Mouse (Mus musculus) gastrocnemius, postnatal 14 days (tissue): Measurements from ENCODE around the gene Bmx. TPM values are rescaled to one million over a fixed set of nuclear protein-coding genes. Genes with fewer than 3 reads are reported as not detected.

Source experiments
- DNase-seq: peaks from one replicate; pipeline ENCODE4 v3.0.0; 2021; ENCODE audit warnings: mixed read lengths
- intact Hi-C: fragments of 180-260 bp; cut with DNase I; formaldehyde crosslinking; loops from one replicate; pipeline ENCODE4 v1.15.1; 2025; ENCODE audit warnings: low total_unique reads
- long read RNA-seq, 2 experiments: library from polyadenylated mRNA; stranded (forward); transcript quantifications; one replicate each; pipeline ENCODE4 v2.0.0; 2021
- total RNA-seq, 2 experiments: library from RNA; stranded (reverse); gene quantifications; 2 replicates each; pipeline ENCODE4 v1.2.3; 2021

Gene Bmx
- total RNA-seq, result under 1 TPM; 0.44 to 0.86 TPM
- long read RNA-seq, experiment 1, partial matches to known transcripts, result 0 of 1 reads
- long read RNA-seq, experiment 1, other reads (novel, unspliced or antisense), result 0 of 1 reads
- long read RNA-seq, experiment 2, partial matches to known transcripts, result 0 of 1 reads
- long read RNA-seq, experiment 2, other reads (novel, unspliced or antisense), result 0 of 1 reads

- DNase-seq, result no peak
- intact Hi-C loops, result no loop called here
These were observed at the start of gene Bmx for GRCm38 (mm10) chrX:164258057-164258456. Gene Bmx, minus strand, starts transcription at chrX:164258193.

DNA sequence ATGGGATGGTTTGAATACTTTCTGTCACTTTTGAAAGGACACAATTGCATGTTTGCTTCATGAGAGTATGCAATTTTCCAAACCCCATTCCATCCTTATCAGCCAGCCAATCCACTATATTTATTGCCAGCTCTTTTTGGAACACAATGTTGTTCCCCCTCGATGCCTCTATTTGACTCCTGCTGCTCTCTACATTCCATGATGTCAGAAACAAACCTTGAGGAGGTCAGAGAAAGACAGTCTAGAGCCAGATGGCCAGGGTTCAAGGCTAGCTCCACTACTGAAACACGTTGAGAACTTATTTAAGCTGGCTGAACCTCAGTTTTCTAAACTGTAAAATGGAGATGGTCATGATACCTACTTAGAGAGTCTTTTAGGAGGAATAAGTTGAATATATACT lies 48.3 kb upstream of the Bmx start:
- intact Hi-C loops, result no loop called here
- DNase-seq, result no peak

- DNase-seq, result no peak
- intact Hi-C loops, result no loop called here
These were observed 33.2 kb upstream of the Bmx start for GRCm38 (mm10) chrX:164291147-164291546.

- DNase-seq, result no peak
- intact Hi-C loops, result no loop called here
These were observed 29.1 kb upstream of the Bmx start for GRCm38 (mm10) chrX:164287077-164287476.

- no peak for DNase-seq
- intact Hi-C loops, result no loop called here
These were observed 25.8 kb upstream of the Bmx start for GRCm38 (mm10) chrX:164283808-164284207.

DNA sequence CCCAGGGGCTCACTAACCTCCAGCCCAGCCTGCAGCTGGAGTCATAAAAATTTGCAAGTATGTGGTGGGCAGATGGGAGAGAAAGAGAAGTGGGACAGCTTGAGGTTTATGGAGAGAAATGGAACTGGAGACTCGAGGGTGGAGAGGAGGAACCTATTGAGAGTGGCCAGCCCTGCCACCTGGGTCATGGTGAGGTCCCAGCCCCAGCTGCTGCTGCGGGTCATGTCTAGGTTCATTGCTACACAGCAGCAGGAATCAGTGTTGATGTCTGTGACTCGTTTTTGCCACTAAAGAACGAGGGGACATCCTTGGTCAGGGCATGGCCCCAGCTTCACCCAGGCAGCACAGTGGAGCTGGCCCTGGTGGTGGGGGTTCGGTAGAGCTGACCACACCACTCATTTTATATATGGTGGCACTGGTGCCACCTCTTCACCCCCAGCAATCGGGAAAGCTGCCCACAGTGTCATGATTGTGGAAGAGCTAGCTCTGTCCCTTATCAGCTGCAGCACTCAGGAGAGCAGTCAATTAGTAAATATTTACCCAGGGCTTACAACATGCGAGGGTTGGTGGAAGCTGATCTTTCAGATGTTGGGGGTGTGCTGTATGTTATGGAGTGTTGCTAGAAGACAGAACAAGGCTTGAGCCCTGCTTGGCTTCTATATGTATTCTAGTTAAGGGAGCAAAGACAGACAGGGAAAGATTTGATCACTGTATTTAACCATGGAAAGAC lies 23.1 kb upstream of the Bmx start:
- no peak for DNase-seq
- intact Hi-C loops, result no loop called here

DNA sequence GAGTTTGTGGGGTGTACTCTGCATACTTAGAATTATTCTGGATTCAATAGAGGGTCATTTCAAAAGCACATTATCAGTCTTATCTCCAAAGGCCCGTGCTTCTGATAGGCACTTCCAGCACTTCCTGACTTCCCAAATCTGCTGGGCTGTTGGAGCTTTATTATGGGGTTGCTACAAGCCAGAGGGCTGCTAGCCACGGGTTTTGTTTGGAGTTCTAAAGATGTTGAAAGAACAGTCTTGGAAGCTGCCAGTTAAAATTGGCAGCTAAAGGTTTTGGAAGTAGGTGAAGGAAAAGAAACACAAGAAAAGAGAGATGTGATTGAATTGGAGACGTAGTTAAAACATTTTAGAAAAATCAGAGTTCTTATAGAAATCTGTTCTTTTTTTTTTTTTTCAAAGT lies 17.5 kb upstream of the Bmx start:
- no peak for DNase-seq
- intact Hi-C loops, result no loop called here

- intact Hi-C loops, result no loop called here
These were observed 12.6 kb upstream of the Bmx start for GRCm38 (mm10) chrX:164270603-164271002.

GRCm38 (mm10) chrX:164269285-164269761 lies 11.3 kb upstream of the Bmx start, which contains the start of gene Pir:
Gene Pir, plus strand, starts transcription at chrX:164269371.
- peak; percentile 47 for DNase-seq
- intact Hi-C loops, result no loop called here

More at GRCm38 (mm10) chrX:164270603-164271002, 12.6 kb upstream of the Bmx start:
- no peak for DNase-seq

GRCm38 (mm10) chrX:164264861-164265260 lies 6.9 kb upstream of the Bmx start:
- no peak for DNase-seq
- intact Hi-C loops, result no loop called here

GRCm38 (mm10) chrX:164262286-164262685 lies 4.3 kb upstream of the Bmx start:
- no peak for DNase-seq
- intact Hi-C loops, result no loop called here

DNA sequence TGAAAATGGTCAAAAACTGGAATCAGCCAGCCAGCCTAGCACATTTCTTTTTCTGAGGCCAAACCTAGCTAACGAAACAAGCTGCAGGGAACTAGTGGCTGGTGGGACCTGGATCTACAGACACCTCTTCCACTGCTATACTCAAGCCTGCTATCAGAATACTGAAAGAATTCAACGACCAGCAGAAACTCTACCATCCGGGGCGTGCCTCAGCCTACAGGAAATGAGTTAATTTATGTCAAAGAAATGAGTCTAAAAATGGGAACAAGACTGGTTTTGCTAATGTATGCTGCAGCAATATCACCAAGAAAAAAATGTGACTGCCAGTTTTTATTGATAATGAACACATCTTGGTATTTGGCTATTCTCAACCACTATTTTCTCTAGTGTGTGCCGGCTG lies 669 bp upstream of the Bmx start:
- intact Hi-C loops, result no loop called here

DNA sequence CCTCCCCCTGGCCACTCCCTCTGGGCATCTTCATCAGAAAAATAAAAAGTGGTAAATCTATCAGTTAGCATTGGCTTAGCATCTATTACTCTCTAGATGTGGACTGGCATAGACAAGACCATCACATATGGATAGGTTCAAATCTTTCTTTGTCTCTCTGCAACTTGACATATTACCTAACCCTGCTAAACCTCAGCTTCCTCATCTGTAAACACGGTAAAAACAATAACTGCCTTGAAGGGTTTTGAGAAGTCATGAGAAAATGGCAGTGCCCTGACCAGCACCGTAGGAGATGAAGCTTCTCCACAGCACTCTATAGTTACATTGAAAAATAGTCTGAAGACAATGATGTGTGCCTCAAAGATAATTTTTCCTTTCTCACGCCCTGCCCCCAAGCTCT lies 1.5 kb downstream of the Bmx start:
- intact Hi-C loops, result no loop called here
- DNase-seq, result no peak

More for the DNA sequence above, 669 bp upstream of the Bmx start:
- DNase-seq, result no peak

DNA sequence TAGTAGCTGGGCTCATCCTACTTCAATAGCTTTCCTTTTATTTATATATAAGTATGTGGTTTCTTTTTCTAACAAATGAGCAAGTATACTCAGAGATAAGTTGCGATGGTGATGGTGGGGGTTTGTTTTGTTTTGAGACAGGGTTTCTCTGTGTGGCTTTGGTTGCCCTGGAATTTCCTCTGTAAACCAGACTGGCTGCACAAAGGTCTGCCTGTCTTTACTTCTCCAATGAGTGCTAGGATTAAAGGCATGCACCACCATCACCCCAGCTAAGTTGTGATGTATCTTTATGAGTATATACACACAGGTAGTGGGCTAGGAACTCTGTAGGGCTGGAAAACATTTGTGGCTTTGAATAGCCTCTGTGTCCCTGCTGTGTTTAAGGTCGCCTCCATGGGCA lies 11.3 kb downstream of the Bmx start:
- intact Hi-C loops, result no loop called here
- DNase-seq, result no peak

- intact Hi-C loops, result no loop called here
- DNase-seq, result no peak
These were observed 12.3 kb downstream of the Bmx start for GRCm38 (mm10) chrX:164245714-164246113.

GRCm38 (mm10) chrX:164233380-164233779 lies 24.6 kb downstream of the Bmx start:
- intact Hi-C loops, result no loop called here
- DNase-seq, result no peak

- intact Hi-C loops, result no loop called here
- DNase-seq, result no peak
These were observed 36.0 kb downstream of the Bmx start for GRCm38 (mm10) chrX:164221989-164222388.

DNA sequence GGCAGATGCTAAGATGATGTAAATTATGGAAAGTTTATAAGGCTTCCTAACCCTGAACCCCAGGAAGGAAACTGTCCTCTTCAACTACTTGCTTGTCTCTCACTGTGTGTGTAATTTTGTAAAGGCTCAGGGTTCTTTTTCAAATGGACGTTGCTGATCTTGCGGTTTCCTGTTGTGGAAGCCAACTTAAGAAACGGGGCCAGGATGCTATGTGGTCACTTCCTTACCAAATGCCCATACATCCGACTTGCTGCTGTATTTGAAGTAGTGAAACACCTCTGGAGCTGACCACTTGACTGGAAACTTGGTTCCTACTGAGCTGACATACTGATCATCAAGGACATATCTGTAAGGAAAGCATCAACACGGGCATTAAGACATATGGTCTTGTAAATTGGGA lies 57.4 kb downstream of the Bmx start:
- intact Hi-C loops, result no loop called here
- no peak for DNase-seq

GRCm38 (mm10) chrX:164197679-164198078 lies 60.3 kb downstream of the Bmx start:
- no peak for DNase-seq
- intact Hi-C loops, result no loop called here

DNA sequence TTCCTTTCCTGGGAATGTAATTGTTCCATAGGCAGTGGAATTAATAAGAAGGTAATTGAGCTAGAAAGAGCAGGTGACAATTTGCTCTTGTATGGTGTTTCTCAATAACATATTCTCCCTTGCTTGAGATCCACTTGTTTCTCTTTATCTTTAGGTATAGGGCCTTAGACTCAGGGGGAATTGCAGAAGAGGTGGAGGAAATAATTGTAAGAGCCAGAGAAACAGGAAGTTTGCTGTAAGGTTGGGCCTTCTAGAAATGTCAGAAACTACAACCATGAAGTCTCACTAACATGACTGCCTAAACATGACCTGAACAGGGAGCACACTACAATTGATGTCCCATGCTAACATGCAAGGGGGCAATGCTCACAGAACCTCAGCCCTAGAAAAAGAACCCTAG lies 68.1 kb downstream of the Bmx start:
- intact Hi-C loops, result no loop called here
- no peak for DNase-seq

- intact Hi-C loops, result no loop called here
- no peak for DNase-seq
These were observed 74.1 kb downstream of the Bmx start for GRCm38 (mm10) chrX:164183844-164184243.
